ENCODE assay signal across 27 mouse cellular contexts in genomic region chr17:48615248-48615647, GRCm38 (mm10).
A peak's percentile ranks its signal among the peaks of the same experiment; 100 is the strongest.
DNase-seq lines count a peak whose midpoint lies in the region; ATAC-seq and TF ChIP-seq lines count a peak whose summit lies in the region.
"Had no signal": no experiment of that assay in that cellular context is flagged by ENCODE, and none has a peak within 500 bp of the region (broad histone marks: within the 10 kb centered on the region; RNA-seq: fewer than 3 reads in every experiment).

No protein-coding gene starts in this region.

- H3K4me3 ChIP-seq in forebrain, embryonic 11.5 days (ENCODE audit: low read depth, low read length) = no peak overlapping the region
- H3K4me3 ChIP-seq in forebrain, embryonic 14.5 days (ENCODE audit: low read depth, low read length) = no peak overlapping the region
- no peak overlapping the region for H3K4me3 ChIP-seq in heart, embryonic 10.5 days
- no peak overlapping the region for H3K4me3 ChIP-seq in embryonic facial prominence, embryonic 10.5 days
- no peak overlapping the region for H3K4me3 ChIP-seq in stomach, postnatal 0 days (ENCODE audit: low read depth, low read length)
- H3K4me3 ChIP-seq: embryonic facial prominence, embryonic 13.5 days; erythroblast, embryonic 14.5 days; forebrain, embryonic 13.5 days; heart, embryonic 13.5 days; hindbrain, embryonic 12.5 days; hindbrain, embryonic 15.5 days had no signal

- peak; percentile 28 for DNase-seq in forebrain, embryonic 11.5 days (ENCODE audit: low spot score)
- DNase-seq in forebrain, embryonic 14.5 days (ENCODE audit: low spot score) = no peak
- DNase-seq in heart, embryonic 10.5 days (ENCODE audit: low spot score) = peak; percentile 54
- DNase-seq in heart, adult 8-10 months (ENCODE audit: low spot score) = no peak
- DNase-seq in embryonic facial prominence, embryonic 10.5 days (ENCODE audit: low spot score) = no peak
- no peak for DNase-seq in stomach, postnatal 0 days (ENCODE audit: low spot score)
- DNase-seq: adrenal gland, postnatal 10 days; adrenal gland, postnatal 36 days; B cell, adult 2 months; cerebellum, adult 18-20 months; cerebellum, adult 9-10 months; cerebellum, postnatal 14 days; gastrocnemius, postnatal 14 days; heart, postnatal 14 days; heart, postnatal 4 days; kidney, adult 2 months had no signal

- H3K27ac ChIP-seq in forebrain, embryonic 11.5 days (ENCODE audit: low read depth, low read length) = no peak overlapping the region
- no peak overlapping the region for H3K27ac ChIP-seq in forebrain, embryonic 14.5 days (ENCODE audit: low read depth, low read length)
- H3K27ac ChIP-seq in heart, embryonic 10.5 days = no peak overlapping the region
- no peak overlapping the region for H3K27ac ChIP-seq in embryonic facial prominence, embryonic 10.5 days (replicated peaks)
- no peak overlapping the region for H3K27ac ChIP-seq in stomach, postnatal 0 days (replicated peaks)
- H3K27ac ChIP-seq: embryonic facial prominence, embryonic 13.5 days; forebrain, embryonic 13.5 days; heart, embryonic 13.5 days; hindbrain, embryonic 12.5 days; hindbrain, embryonic 15.5 days had no signal

- WGBS in forebrain, embryonic 11.5 days = 80% methylated on average over 3 of the region's 3 CpGs
- WGBS in forebrain, embryonic 14.5 days = 85% methylated on average over 3 of the region's 3 CpGs
- WGBS in heart, embryonic 10.5 days = 44% methylated on average over 3 of the region's 3 CpGs
- 81% methylated on average over 3 of the region's 3 CpGs for WGBS in embryonic facial prominence, embryonic 10.5 days
- 53% methylated on average over 3 of the region's 3 CpGs for WGBS in stomach, postnatal 0 days

- no peaks in the 10 kb centered on the region for H3K36me3 ChIP-seq in forebrain, embryonic 11.5 days (ENCODE audit: control insufficient read depth, insufficient read depth, low read length)
- H3K36me3 ChIP-seq in forebrain, embryonic 14.5 days (ENCODE audit: control insufficient read depth, insufficient read depth, low read length) = no peaks in the 10 kb centered on the region
- H3K36me3 ChIP-seq in heart, embryonic 10.5 days = no peaks in the 10 kb centered on the region
- no peaks in the 10 kb centered on the region for H3K36me3 ChIP-seq in embryonic facial prominence, embryonic 10.5 days (replicated peaks)
- no peaks in the 10 kb centered on the region for H3K36me3 ChIP-seq in stomach, postnatal 0 days (ENCODE audit: control insufficient read depth, insufficient read depth, low read length)
- H3K36me3 ChIP-seq: embryonic facial prominence, embryonic 13.5 days; heart, embryonic 13.5 days; hindbrain, embryonic 12.5 days; hindbrain, embryonic 15.5 days had no signal

- no peaks in the 10 kb centered on the region for H3K9me3 ChIP-seq in forebrain, embryonic 11.5 days (ENCODE audit: control insufficient read depth, low read length)
- peaks cover 5% of the 10 kb centered on the region; the same call in 1 of the 2 replicates for H3K9me3 ChIP-seq in forebrain, embryonic 14.5 days (replicated peaks; ENCODE audit: control insufficient read depth, low read length)
- H3K9me3 ChIP-seq in heart, embryonic 10.5 days = peaks cover 5% of the 10 kb centered on the region; the same call in 1 of the 2 replicates
- H3K9me3 ChIP-seq in embryonic facial prominence, embryonic 10.5 days = peaks cover 7% of the 10 kb centered on the region; the same call in 1 of the 2 replicates
- no peaks in the 10 kb centered on the region for H3K9me3 ChIP-seq in stomach, postnatal 0 days (ENCODE audit: control insufficient read depth, low read length)
- H3K9me3 ChIP-seq: hindbrain, embryonic 15.5 days had no signal

- no peak for TF ChIP-seq CTCF in stomach, postnatal 0 days (IDR thresholded peaks at IDR 0.05; ENCODE audit: low read depth)

- no peak for ATAC-seq in forebrain, embryonic 11.5 days (replicated peaks; ENCODE audit: low FRiP score)
- ATAC-seq in forebrain, embryonic 14.5 days = no peak
- ATAC-seq in common myeloid progenitor, adult 5-6 weeks (replicated peaks; ENCODE audit: low read depth, poor library complexity, severe bottlenecking) = peak; percentile 92
- peak; percentile 60 for ATAC-seq in megakaryocyte progenitor cell, adult 5-6 weeks (replicated peaks; ENCODE audit: poor library complexity)
- ATAC-seq in stomach, postnatal 0 days (ENCODE audit: low FRiP score, low TSS enrichment) = no peak
- ATAC-seq: forebrain, embryonic 13.5 days; intestine, postnatal 0 days; Patski had no signal

- H3K4me1 ChIP-seq in forebrain, embryonic 11.5 days (replicated peaks; ENCODE audit: control insufficient read depth, insufficient read depth, low read length) = no peaks in the 10 kb centered on the region
- no peaks in the 10 kb centered on the region for H3K4me1 ChIP-seq in forebrain, embryonic 14.5 days (ENCODE audit: control insufficient read depth, insufficient read depth, low read length)
- H3K4me1 ChIP-seq in heart, embryonic 10.5 days = no peaks in the 10 kb centered on the region
- no peaks in the 10 kb centered on the region; the same call in 1 of the 2 replicates for H3K4me1 ChIP-seq in embryonic facial prominence, embryonic 10.5 days
- no peaks in the 10 kb centered on the region for H3K4me1 ChIP-seq in stomach, postnatal 0 days (replicated peaks; ENCODE audit: control insufficient read depth, insufficient read depth)
- H3K4me1 ChIP-seq: embryonic facial prominence, embryonic 13.5 days; forebrain, embryonic 13.5 days; heart, embryonic 13.5 days; hindbrain, embryonic 12.5 days had no signal

- H3K27me3 ChIP-seq in forebrain, embryonic 11.5 days (ENCODE audit: control insufficient read depth, insufficient read depth, low read length) = no peaks in the 10 kb centered on the region
- no peaks in the 10 kb centered on the region for H3K27me3 ChIP-seq in forebrain, embryonic 14.5 days (replicated peaks; ENCODE audit: control insufficient read depth, insufficient read depth, low read length)
- H3K27me3 ChIP-seq in heart, embryonic 10.5 days (ENCODE audit: insufficient read depth, poor library complexity, severe bottlenecking) = peaks cover 4% of the 10 kb centered on the region; the same call in 1 of the 2 replicates
- no peaks in the 10 kb centered on the region for H3K27me3 ChIP-seq in embryonic facial prominence, embryonic 10.5 days (replicated peaks; ENCODE audit: low read depth, poor library complexity, severe bottlenecking)
- H3K27me3 ChIP-seq in stomach, postnatal 0 days (ENCODE audit: control insufficient read depth, insufficient read depth, low read length) = no peaks in the 10 kb centered on the region
- H3K27me3 ChIP-seq: CH12.LX; embryonic facial prominence, embryonic 13.5 days; forebrain, embryonic 13.5 days; heart, embryonic 13.5 days; hindbrain, embryonic 12.5 days; hindbrain, embryonic 15.5 days; Patski had no signal

- no peak overlapping the region for H3K9ac ChIP-seq in forebrain, embryonic 11.5 days (ENCODE audit: low read length)
- no peak overlapping the region for H3K9ac ChIP-seq in forebrain, embryonic 14.5 days (ENCODE audit: low read length)
- no peak overlapping the region for H3K9ac ChIP-seq in stomach, postnatal 0 days (ENCODE audit: low read length)
- H3K9ac ChIP-seq: embryonic facial prominence, embryonic 13.5 days; forebrain, embryonic 13.5 days; heart, embryonic 13.5 days; hindbrain, embryonic 12.5 days; hindbrain, embryonic 15.5 days had no signal

- no peak for TF ChIP-seq EP300 in stomach, postnatal 0 days (optimal IDR thresholded peaks at IDR 0.05)

- no peak overlapping the region for H3K4me2 ChIP-seq in forebrain, embryonic 11.5 days (ENCODE audit: low read depth, low read length, severe bottlenecking)
- no peak overlapping the region for H3K4me2 ChIP-seq in forebrain, embryonic 14.5 days (ENCODE audit: low read length)
- no peak overlapping the region for H3K4me2 ChIP-seq in stomach, postnatal 0 days (replicated peaks; ENCODE audit: low read depth)
- H3K4me2 ChIP-seq: embryonic facial prominence, embryonic 13.5 days; forebrain, embryonic 13.5 days; heart, embryonic 13.5 days; hindbrain, embryonic 12.5 days; hindbrain, embryonic 15.5 days had no signal

Comparison
In these comparisons a context has a peak if more than half of its experiments do, and no peak if none do; other contexts are left out.
1. DNase-seq: peak in forebrain, embryonic 11.5 days (single experiment) and heart, embryonic 10.5 days (single experiment); none in forebrain, embryonic 14.5 days (single experiment), heart, adult 8-10 months (single experiment), embryonic facial prominence, embryonic 10.5 days (single experiment) and stomach, postnatal 0 days (single experiment).
2. ATAC-seq: peak in common myeloid progenitor, adult 5-6 weeks (single experiment) and megakaryocyte progenitor cell, adult 5-6 weeks (single experiment); none in forebrain, embryonic 11.5 days (single experiment), forebrain, embryonic 14.5 days (single experiment) and stomach, postnatal 0 days (single experiment).